Mouse (Mus musculus) thymus, adult 2 months (tissue): ENCODE measurements at regions not wholly inside any gene's neighbourhood (a gene's known extent, or its start where the extent isn't known, plus 50 kb on each side); places are given as distances from the start of the nearest gene placed in this dataset.

Experiments used
- CTCF ChIP-seq: fragments of 200-500 bp; IDR thresholded peaks from 2 replicates; pipeline ENCODE4 v1.5.1; 2012; ENCODE audit warnings: mild to moderate bottlenecking, control low read depth, low read length, moderate library complexity, borderline replicate concordance; ENCODE audit not compliant: control insufficient read depth, poor library complexity, insufficient read depth; ENCODE audit errors: extremely low read depth
- POLR2A ChIP-seq: fragments of 200-500 bp; IDR thresholded peaks from 2 replicates; pipeline ENCODE4 v1.6.1; 2012; ENCODE audit warnings: mild to moderate bottlenecking, low read length, control low read depth, moderate library complexity; ENCODE audit not compliant: control insufficient read depth, poor library complexity, insufficient read depth; ENCODE audit errors: extremely low read depth

GRCm38 (mm10) chr7:37403483-37403882 lies 370.0 kb downstream of the Zfp536 start:
- TF ChIP-seq POLR2A (no peak), CTCF (no peak)
